Mouse (Mus musculus) CH12.LX (cell line): ENCODE measurements around the gene Vamp8. TPM values are rescaled to one million over a fixed set of nuclear protein-coding genes. Genes with fewer than 3 reads are reported as not detected.

Source experiments
- DNase-seq: peaks from one replicate; pipeline ENCODE4 v3.0.0-alpha.2; 2013; ENCODE audit errors: extremely low read depth
- H3K27ac ChIP-seq: 2 replicates; pipeline ENCODE4 v1.5.1; 2012; ENCODE audit warnings: low read depth, mild to moderate bottlenecking, control low read depth, moderate library complexity; ENCODE audit not compliant: insufficient read depth
- H3K27me3 ChIP-seq: replicated peaks from 2 replicates; pipeline ENCODE3; 2012; ENCODE audit warnings: inconsistent platforms
- H3K36me3 ChIP-seq, 2 experiments: replicated peaks in 1 of 2; 2 replicates each; pipeline versions ENCODE3 to v1.6.1; 2012; ENCODE audit warnings: inconsistent platforms in 1 of 2, low read length in 1 of 2, mild to moderate bottlenecking in 1 of 2, mixed read lengths in 1 of 2, moderate library complexity in 1 of 2; ENCODE audit not compliant: control insufficient read depth in 1 of 2, insufficient read depth in 1 of 2
- H3K4me1 ChIP-seq, 2 experiments: 2 replicates each; pipeline ENCODE4 v1.6.1; 2012; ENCODE audit warnings: inconsistent platforms in 1 of 2, moderate library complexity in 1 of 2; ENCODE audit not compliant: insufficient read depth in 2 of 2, control insufficient read depth in 1 of 2
- H3K4me2 ChIP-seq: 2 replicates; pipeline ENCODE4 v1.6.1; 2012; ENCODE audit warnings: low read depth, mild to moderate bottlenecking, control low read depth; ENCODE audit not compliant: poor library complexity, insufficient read depth, severe bottlenecking
- H3K4me3 ChIP-seq, 3 experiments: fragments of 150-350 bp in 1 of 3; sonication (generic) in 1 of 3; replicated peaks in 1 of 3; 2 replicates each; pipeline versions ENCODE3 to v1.5.1; 2011 to 2012; ENCODE audit warnings: low read depth in 2 of 3, low read length in 2 of 3, mild to moderate bottlenecking in 2 of 3, moderate library complexity in 2 of 3, control low read depth in 1 of 3, improper control_type of control experiment in 1 of 3, inconsistent platforms in 1 of 3, mixed read lengths in 1 of 3; ENCODE audit not compliant: poor library complexity in 1 of 3
- H3K79me2 ChIP-seq: replicated peaks from 2 replicates; pipeline ENCODE4 v1.6.1; 2012; ENCODE audit warnings: mild to moderate bottlenecking, moderate library complexity; ENCODE audit not compliant: control insufficient read depth, poor library complexity, insufficient read depth, severe bottlenecking; ENCODE audit errors: extremely low read depth
- H3K9ac ChIP-seq: 2 replicates; pipeline ENCODE4 v1.6.1; 2012; ENCODE audit warnings: low read depth, mild to moderate bottlenecking, control low read depth, moderate library complexity; ENCODE audit not compliant: insufficient read depth
- H3K9me3 ChIP-seq: replicated peaks from 2 replicates; pipeline ENCODE3; 2012; ENCODE audit warnings: low read length, inconsistent platforms, mixed read lengths
- BHLHE40 ChIP-seq: IDR thresholded peaks from 2 replicates; pipeline ENCODE4 v1.6.1; 2011; ENCODE audit warnings: mild to moderate bottlenecking, low read depth, low read length, improper control_type of control experiment
- CHD1 ChIP-seq: IDR thresholded peaks from 2 replicates; pipeline ENCODE4 v1.6.1; 2012; ENCODE audit warnings: low read depth, low read length, improper control_type of control experiment, inconsistent platforms
- CHD2 ChIP-seq: IDR thresholded peaks from 2 replicates; pipeline ENCODE4 v1.6.1; 2011; ENCODE audit warnings: low read length, improper control_type of control experiment
- CTCF ChIP-seq, 2 experiments: IDR thresholded peaks in 1 of 2; conservative IDR thresholded peaks in 1 of 2; 2 replicates each; pipeline ENCODE4 v1.5.1; 2011 to 2012; ENCODE audit warnings: low read depth in 2 of 2, low read length in 2 of 2, improper control_type of control experiment in 1 of 2, inconsistent platforms in 1 of 2, mild to moderate bottlenecking in 1 of 2, moderate library complexity in 1 of 2
- E2F4 ChIP-seq: IDR thresholded peaks from 2 replicates; pipeline ENCODE4 v1.6.1; 2011; ENCODE audit warnings: low read depth, low read length, improper control_type of control experiment; ENCODE audit not compliant: insufficient replicate concordance
- ELF1 ChIP-seq: IDR thresholded peaks from 2 replicates; pipeline ENCODE4 v1.6.1; 2014; ENCODE audit warnings: low read depth, mild to moderate bottlenecking, inconsistent platforms, low read length, improper control_type of control experiment
- EP300 ChIP-seq: IDR thresholded peaks from 2 replicates; pipeline ENCODE4 v1.6.1; 2011; ENCODE audit warnings: low read length, improper control_type of control experiment
- ETS1 ChIP-seq: conservative IDR thresholded peaks from 2 replicates; pipeline ENCODE4 v1.6.1; 2012; ENCODE audit warnings: low read depth, mild to moderate bottlenecking, inconsistent platforms, low read length, improper control_type of control experiment, moderate library complexity
- GABPA ChIP-seq: IDR thresholded peaks from 2 replicates; pipeline ENCODE4 v1.6.1; 2012; ENCODE audit warnings: low read depth, low read length, improper control_type of control experiment, inconsistent platforms; ENCODE audit not compliant: insufficient replicate concordance
- HCFC1 ChIP-seq: IDR thresholded peaks from 2 replicates; pipeline ENCODE4 v1.6.1; 2012; ENCODE audit warnings: low read depth, mild to moderate bottlenecking, inconsistent platforms, low read length, improper control_type of control experiment
- IRF4 ChIP-seq: IDR thresholded peaks from 2 replicates; pipeline ENCODE4 v1.6.1; 2014; ENCODE audit warnings: low read depth, mild to moderate bottlenecking, inconsistent platforms, low read length, improper control_type of control experiment
- JUN ChIP-seq: IDR thresholded peaks from 2 replicates; pipeline ENCODE4 v1.6.1; 2011; ENCODE audit warnings: low read depth, mild to moderate bottlenecking, low read length, improper control_type of control experiment, moderate library complexity; ENCODE audit not compliant: insufficient read depth
- JUND ChIP-seq: conservative IDR thresholded peaks from 2 replicates; pipeline ENCODE4 v1.6.1; 2011; ENCODE audit warnings: low read depth, low read length, improper control_type of control experiment
- KAT2A ChIP-seq: IDR thresholded peaks from 2 replicates; pipeline ENCODE4 v1.6.1; 2012; ENCODE audit warnings: low read length, improper control_type of control experiment, inconsistent platforms; ENCODE audit not compliant: insufficient replicate concordance
- MAFK ChIP-seq: IDR thresholded peaks from 2 replicates; pipeline ENCODE4 v1.6.1; 2011; ENCODE audit warnings: low read length, improper control_type of control experiment; ENCODE audit not compliant: insufficient replicate concordance
- MAX ChIP-seq: IDR thresholded peaks from 2 replicates; pipeline ENCODE4 v1.6.1; 2011; ENCODE audit warnings: low read length, improper control_type of control experiment
- MAZ ChIP-seq: IDR thresholded peaks from 2 replicates; pipeline ENCODE4 v1.6.1; 2012; ENCODE audit warnings: low read depth, mild to moderate bottlenecking, inconsistent platforms, low read length, improper control_type of control experiment, moderate library complexity
- MEF2A ChIP-seq: IDR thresholded peaks from 2 replicates; pipeline ENCODE4 v1.6.1; 2014; ENCODE audit warnings: low read depth, mild to moderate bottlenecking, inconsistent platforms, low read length, improper control_type of control experiment, borderline replicate concordance
- MXI1 ChIP-seq: IDR thresholded peaks from 2 replicates; pipeline ENCODE4 v1.6.1; 2011; ENCODE audit warnings: mild to moderate bottlenecking, low read depth, low read length, improper control_type of control experiment
- MYC ChIP-seq: IDR thresholded peaks from 2 replicates; pipeline ENCODE4 v1.6.1; 2011; ENCODE audit warnings: low read depth, mild to moderate bottlenecking, improper control_type of control experiment, low read length
- NELFE ChIP-seq: IDR thresholded peaks from 2 replicates; pipeline ENCODE4 v1.6.1; 2011; ENCODE audit warnings: low read depth, low read length, improper control_type of control experiment
- NRF1 ChIP-seq: IDR thresholded peaks from 2 replicates; pipeline ENCODE4 v1.6.1; 2014; ENCODE audit warnings: low read depth, mild to moderate bottlenecking, inconsistent platforms, low read length, improper control_type of control experiment, moderate library complexity
- PAX5 ChIP-seq: IDR thresholded peaks from 2 replicates; pipeline ENCODE4 v1.6.1; 2012; ENCODE audit warnings: low read length, inconsistent platforms, mixed read lengths
- POLR2A ChIP-seq: IDR thresholded peaks from 2 replicates; pipeline ENCODE4 v1.6.1; 2011; ENCODE audit warnings: low read depth, mild to moderate bottlenecking, improper control_type of control experiment, low read length
- POLR2AphosphoS2 ChIP-seq: IDR thresholded peaks from 2 replicates; pipeline ENCODE4 v1.6.1; 2011; ENCODE audit warnings: low read depth, low read length, improper control_type of control experiment
- RAD21 ChIP-seq: IDR thresholded peaks from 2 replicates; pipeline ENCODE4 v1.6.1; 2011; ENCODE audit warnings: low read depth, mild to moderate bottlenecking, low read length, improper control_type of control experiment, moderate library complexity
- RCOR1 ChIP-seq: conservative IDR thresholded peaks from 2 replicates; pipeline ENCODE4 v1.6.1; 2012; ENCODE audit warnings: low read depth, mild to moderate bottlenecking, inconsistent platforms, low read length, improper control_type of control experiment
- SIN3A ChIP-seq: IDR thresholded peaks from 2 replicates; pipeline ENCODE4 v1.6.1; 2012; ENCODE audit warnings: low read length, improper control_type of control experiment, inconsistent platforms
- SMC3 ChIP-seq: IDR thresholded peaks from 2 replicates; pipeline ENCODE4 v1.6.1; 2011; ENCODE audit warnings: low read depth, low read length, improper control_type of control experiment
- TBP ChIP-seq: conservative IDR thresholded peaks from 2 replicates; pipeline ENCODE4 v1.6.1; 2011; ENCODE audit warnings: low read depth, low read length, improper control_type of control experiment
- TCF12 ChIP-seq: IDR thresholded peaks from 2 replicates; pipeline ENCODE4 v1.6.1; 2014; ENCODE audit warnings: low read depth, mild to moderate bottlenecking, inconsistent platforms, low read length, improper control_type of control experiment
- UBTF ChIP-seq: IDR thresholded peaks from 2 replicates; pipeline ENCODE4 v1.6.1; 2012; ENCODE audit warnings: low read depth, mild to moderate bottlenecking, inconsistent platforms, low read length, improper control_type of control experiment, moderate library complexity
- USF1 ChIP-seq: IDR thresholded peaks from 2 replicates; pipeline ENCODE4 v1.6.1; 2014; ENCODE audit warnings: low read depth, mild to moderate bottlenecking, inconsistent platforms, low read length, improper control_type of control experiment
- USF2 ChIP-seq: conservative IDR thresholded peaks from 2 replicates; pipeline ENCODE4 v1.6.1; 2011; ENCODE audit warnings: low read depth, low read length, improper control_type of control experiment
- ZC3H11A ChIP-seq: IDR thresholded peaks from 2 replicates; pipeline ENCODE4 v1.6.1; 2012; ENCODE audit warnings: low read depth, mild to moderate bottlenecking, inconsistent platforms, low read length, improper control_type of control experiment
- ZKSCAN1 ChIP-seq: IDR thresholded peaks from 2 replicates; pipeline ENCODE4 v1.6.1; 2012; ENCODE audit warnings: low read depth, inconsistent platforms, low read length, improper control_type of control experiment, borderline replicate concordance
- ZMIZ1 ChIP-seq: IDR thresholded peaks from 2 replicates; pipeline ENCODE4 v1.6.1; 2012; ENCODE audit warnings: low read depth, mild to moderate bottlenecking, inconsistent platforms, low read length, improper control_type of control experiment
- ZNF384 ChIP-seq: IDR thresholded peaks from 2 replicates; pipeline ENCODE4 v1.6.1; 2012; ENCODE audit warnings: low read depth, low read length, improper control_type of control experiment, inconsistent platforms
- dilution Hi-C: fragments of 300-500 bp; cut with MboI; formaldehyde crosslinking; loops from 2 replicates; pipeline ENCODE4 v1.14.3; 2020; ENCODE audit warnings: low sequenced_read_pairs; ENCODE audit not compliant: extremely low pct_unique_long_range_greater_than_20kb, extremely low pct_ligation_motif_present
- in situ Hi-C: fragments of 300-500 bp; cut with MboI; formaldehyde crosslinking; loops from 3 replicates; pipeline ENCODE4 v1.14.3; 2019; ENCODE audit warnings: low sequenced_read_pairs, low pct_ligation_motif_present, low pct_unique_long_range_greater_than_20kb, mixed read lengths
- polyA plus RNA-seq: library from polyadenylated mRNA; unstranded; fragments of >175 nt; gene quantifications from 2 replicates; pipeline ENCODE4 v1.2.1, GENCODE M21; 2012; ENCODE audit warnings: low read depth; ENCODE audit not compliant: insufficient read length
- total RNA-seq, 2 experiments: library from RNA; depleted of rRNA; stranded (reverse); fragments of 300-350 nt in 1 of 2; fragments of >200 nt in 1 of 2; gene quantifications; 2 replicates each; pipeline ENCODE4 v1.2.3; 2012 to 2014

The Vamp8 gene
- total and polyA plus RNA-seq, 3 experiments = 98.9 to 130 (median 110) TPM

DNA sequence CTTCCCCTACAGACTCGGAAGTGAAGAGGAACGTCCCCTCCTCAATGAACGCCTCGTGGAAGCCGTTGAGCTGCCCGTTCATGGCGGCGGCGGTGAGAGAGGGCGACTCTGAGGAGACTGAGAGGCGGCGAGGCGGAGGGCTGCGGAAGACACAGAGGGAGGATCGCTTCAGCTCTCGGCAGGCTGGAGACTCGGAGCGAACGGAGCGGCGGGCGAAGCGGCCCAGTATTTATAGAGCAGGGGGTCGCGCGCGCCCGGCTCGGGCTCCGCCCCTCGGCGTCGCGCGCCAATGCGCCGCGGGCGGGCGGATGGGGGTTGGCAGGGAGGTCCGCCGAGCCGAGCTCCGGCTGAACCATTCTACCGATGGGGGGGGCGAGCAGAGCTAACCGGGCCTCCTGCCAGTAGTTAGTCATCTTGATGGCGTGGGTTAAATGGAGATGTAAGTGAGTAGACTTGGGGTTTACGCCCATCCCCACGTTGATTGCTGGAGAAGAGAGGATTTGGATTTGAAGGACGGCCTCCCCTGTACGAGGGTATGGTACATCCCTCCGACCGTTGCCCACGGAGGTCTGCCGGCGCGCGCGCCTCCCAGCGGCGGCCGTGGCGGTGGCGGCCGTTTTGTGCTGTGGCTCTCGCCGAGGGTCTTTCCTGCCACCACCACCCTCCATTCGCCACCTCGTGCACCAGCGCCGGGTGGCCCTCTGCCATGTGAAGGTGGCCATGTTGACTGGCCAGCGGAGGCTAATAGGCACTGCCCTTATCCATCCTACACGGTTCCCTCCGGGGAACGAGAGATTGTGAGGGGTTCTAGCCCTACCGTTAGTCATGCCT lies 49.1 kb upstream of the Vamp8 start, which contains the start of gene Mat2a:
Gene Mat2a (minus strand): TSS at position 204 of the 831 bp plus-strand sequence.
- H3K27ac ChIP-seq = peak within 1 kb of the TSS; percentile 95
- TF ChIP-seq ELF1 (no peak), MEF2A (peak; percentile 71; the same call in 1 of the 2 replicates), SIN3A (no peak; the same call in none of the 2 replicates), RAD21 (no peak), NELFE (peak; percentile 100), TBP (peak; percentile 94), POLR2AphosphoS2 (peak; percentile 98), ZC3H11A (no peak), CHD2 (peak; percentile 68), ETS1 (no peak), PAX5 (no peak), JUND (no peak), MXI1 (no peak), IRF4 (peak; percentile 32; the same call in 1 of the 2 replicates), UBTF (0 out of 2 replicates have a peak, but pooled peaks have one; percentile 58), CTCF (conservative IDR thresholded peaks at IDR 0.05 in 1 of 2, IDR thresholded peaks at IDR 0.05 in 1 of 2; ENCODE audit: low read depth in 2 of 2, low read length in 2 of 2) (peak in 1 of 2 experiments; percentile 65; a peak in 2 of 4 replicates), SMC3 (no peak; the same call in 1 of the 2 replicates), POLR2A (peak; percentile 100), MAZ (peak; percentile 80; the same call in 1 of the 2 replicates), KAT2A (no peak; the same call in 1 of the 2 replicates), GABPA (no peak), CHD1 (peak; percentile 99), ZKSCAN1 (no peak), ZMIZ1 (peak; percentile 100), MYC (no peak; the same call in 1 of the 2 replicates), EP300 (no peak), TCF12 (peak; percentile 93), NRF1 (no peak; the same call in 1 of the 2 replicates), MAFK (no peak), JUN (no peak), MAX (no peak; the same call in 1 of the 2 replicates), BHLHE40 (no peak; the same call in 1 of the 2 replicates), E2F4 (no peak), USF2 (no peak), HCFC1 (peak; percentile 29), ZNF384 (no peak), USF1 (no peak), RCOR1 (no peak; the same call in 1 of the 2 replicates)
- TF ChIP-seq, all 38 proteins: peak for 14
- DNase-seq = peak; percentile 74
- H3K4me1 ChIP-seq = peaks cover 5 to 45% of the 10 kb centered on the region in 2 experiments
- H3K4me2 ChIP-seq = peak within 1 kb of the TSS; percentile 97
- peaks cover 22 to 36% of the 10 kb centered on the region in 2 experiments for H3K36me3 ChIP-seq
- H3K27me3 ChIP-seq = no peaks in the 10 kb centered on the region
- H3K9me3 ChIP-seq = no peaks in the 10 kb centered on the region
- H3K4me3 ChIP-seq = peak within 1 kb of the TSS; percentile 80 to 98 (median 98)
- peaks cover 43% of the 10 kb centered on the region for H3K79me2 ChIP-seq
- H3K9ac ChIP-seq = peak within 1 kb of the TSS; percentile 98
- in situ Hi-C loops = no loop called here
- dilution Hi-C loops = no loop called here
